Mouse (Mus musculus) layer of hippocampus, adult 8-10 months (tissue): Measurements from ENCODE around the gene Vcan. TPM values are rescaled to one million over a fixed set of nuclear protein-coding genes. Genes with fewer than 3 reads are reported as not detected.
"Not testable (repeated sequence)": the region's sequence is repeated elsewhere in the genome, so short reads cannot be mapped to it uniquely, and the experiment has no call there.

Experiments
- DNase-seq, 2 experiments: peaks; one replicate each; pipeline ENCODE4 v3.0.0; 2022; ENCODE audit warnings: low spot score in 2 of 2
- total RNA-seq, 4 experiments: library from RNA; stranded (reverse); gene quantifications; 2 replicates each; pipeline ENCODE4 v1.2.4; 2022

Vcan gene
- total RNA-seq = 10 to 100 TPM; 15.6 to 17.8 (median 16.7) TPM

DNA sequence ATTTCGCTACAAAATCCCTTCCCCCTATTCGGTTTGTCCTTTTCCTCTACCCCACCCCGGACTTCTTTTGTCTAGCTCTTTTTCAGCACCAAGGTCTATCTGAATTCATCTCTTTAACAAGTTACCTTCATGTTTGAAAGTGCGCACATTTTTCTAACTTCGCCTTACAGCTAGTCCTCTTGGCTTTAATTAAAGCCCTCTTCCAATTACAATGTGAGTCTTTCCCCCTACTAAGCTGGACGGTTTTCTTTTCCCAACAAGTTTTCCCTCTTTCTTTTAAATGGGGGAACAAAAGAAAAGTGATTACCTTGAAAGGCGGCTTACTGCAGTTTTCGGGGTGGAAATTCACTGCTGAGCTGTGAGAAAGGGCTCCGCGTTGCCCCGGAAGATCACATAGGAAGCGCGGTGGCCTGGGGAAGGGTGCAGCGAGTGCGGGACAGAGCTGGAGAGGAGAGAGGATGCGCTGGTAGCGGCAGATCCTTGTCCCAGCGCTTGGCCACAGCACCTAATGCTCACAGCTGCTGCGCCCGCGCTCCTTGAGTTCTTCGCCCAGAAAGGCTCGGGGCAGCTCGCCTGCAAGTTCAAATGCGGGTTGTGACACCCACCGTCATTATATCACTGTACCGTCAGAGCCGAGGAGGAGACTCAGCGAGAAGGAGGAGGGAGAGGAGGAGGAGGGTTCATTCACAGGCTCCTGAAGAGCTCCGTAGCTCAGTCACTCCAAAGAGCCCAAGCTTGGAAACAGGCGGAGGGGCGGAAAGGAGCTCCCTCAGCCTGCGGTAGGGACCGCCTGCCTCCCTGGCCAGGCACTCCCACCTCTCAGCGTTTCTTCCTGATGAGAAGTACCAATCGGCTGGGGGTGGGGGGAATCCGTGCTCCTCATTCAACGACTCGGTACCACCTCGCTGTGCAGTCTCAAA is at the start of gene Vcan:
TSS of gene Vcan (minus strand) at position 744 of the 920 bp plus-strand sequence.
- peak in 1 of 2 experiments; percentile 12 for DNase-seq

DNA sequence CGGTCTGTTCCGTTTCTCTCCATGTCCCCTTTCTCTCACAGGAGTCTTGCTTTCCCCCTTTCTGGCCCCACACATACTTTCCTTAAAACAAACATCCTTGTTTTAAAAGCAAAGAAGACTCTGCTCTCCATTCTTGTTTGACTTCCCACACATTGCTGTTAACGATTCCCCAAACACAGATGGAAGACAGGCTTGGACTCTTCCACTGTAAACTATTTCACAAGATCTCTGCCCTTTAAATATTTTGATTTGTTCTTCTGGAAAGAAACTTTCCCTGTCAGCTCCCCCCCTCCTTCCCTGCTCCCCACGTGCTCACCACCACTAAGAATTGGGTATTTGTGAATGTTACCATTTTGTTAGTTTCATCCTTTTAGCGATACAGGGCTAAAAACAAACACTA is 49.2 kb upstream of the Vcan start:
- DNase-seq = no peak

DNA sequence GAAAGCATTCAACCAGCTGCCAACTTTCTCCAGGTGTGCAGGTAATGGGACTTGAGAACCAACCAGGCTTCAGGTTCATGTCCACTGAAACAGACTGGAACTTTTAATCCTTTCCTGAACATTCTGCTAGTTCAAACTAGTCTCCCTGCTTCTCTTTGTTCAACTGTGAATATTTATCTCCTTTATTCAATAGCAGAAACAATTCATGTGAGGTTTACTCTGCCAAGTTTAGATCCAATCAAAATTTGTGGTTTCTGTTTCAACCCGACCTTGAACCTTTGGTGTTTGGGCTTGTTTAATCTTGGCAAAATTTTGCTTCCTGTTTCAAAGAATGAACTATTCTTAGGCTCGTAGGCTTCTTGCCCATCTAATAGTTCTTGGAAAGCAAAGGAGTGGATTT is 40.6 kb upstream of the Vcan start:
- DNase-seq = no peak

DNA sequence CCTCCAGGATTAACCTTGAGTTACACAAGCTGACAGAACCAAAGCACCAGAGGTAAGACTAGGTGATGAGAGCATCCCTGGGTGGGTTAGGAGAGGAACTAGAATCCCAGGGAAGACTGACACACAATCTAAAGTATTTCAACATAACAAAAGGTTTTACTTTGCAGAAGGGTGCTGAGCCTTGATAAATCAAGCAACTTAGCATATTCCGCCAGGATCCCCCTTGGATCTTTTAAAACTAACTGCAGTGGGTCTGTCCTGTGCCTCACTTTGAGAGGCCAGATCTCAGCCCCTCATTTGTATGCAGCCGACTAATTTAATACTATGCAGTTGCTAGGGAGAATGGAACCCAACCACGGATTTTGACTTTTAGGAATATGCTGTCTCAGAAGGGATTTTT is 38.0 kb upstream of the Vcan start:
- no peak for DNase-seq

DNA sequence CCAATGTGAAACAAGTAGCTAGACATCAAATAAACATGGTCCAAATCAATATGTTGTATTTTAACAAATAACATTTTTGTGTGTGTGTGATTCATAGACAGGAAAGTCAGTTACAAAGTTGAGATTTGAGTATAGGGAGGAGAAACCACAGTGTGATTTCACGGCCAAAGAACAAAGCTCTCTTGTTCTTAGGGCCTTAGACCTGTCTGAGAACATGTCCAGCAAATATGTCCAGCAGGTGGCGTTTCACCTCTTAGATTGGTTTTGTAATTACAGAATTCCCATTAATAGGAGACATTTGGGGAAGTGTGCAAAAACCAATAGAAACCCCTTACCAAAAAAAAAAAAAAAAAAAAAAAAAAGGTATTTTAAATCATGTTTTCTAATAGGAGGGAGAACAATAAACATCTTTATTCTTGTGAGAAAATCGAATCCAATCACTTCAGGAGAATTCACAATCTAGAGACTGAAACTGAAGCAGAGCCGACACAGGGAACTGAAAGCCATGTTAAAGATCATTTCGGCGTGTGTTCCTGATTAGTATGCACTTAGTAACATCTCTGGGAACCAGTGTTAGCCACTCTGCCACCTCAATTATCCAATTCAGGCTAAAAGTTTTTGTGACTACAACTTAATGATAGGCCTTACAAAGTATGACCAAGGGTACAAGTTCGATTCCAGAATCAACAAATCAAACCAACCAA is 37.1 kb upstream of the Vcan start:
- DNase-seq = peak; percentile 30 to 70

DNA sequence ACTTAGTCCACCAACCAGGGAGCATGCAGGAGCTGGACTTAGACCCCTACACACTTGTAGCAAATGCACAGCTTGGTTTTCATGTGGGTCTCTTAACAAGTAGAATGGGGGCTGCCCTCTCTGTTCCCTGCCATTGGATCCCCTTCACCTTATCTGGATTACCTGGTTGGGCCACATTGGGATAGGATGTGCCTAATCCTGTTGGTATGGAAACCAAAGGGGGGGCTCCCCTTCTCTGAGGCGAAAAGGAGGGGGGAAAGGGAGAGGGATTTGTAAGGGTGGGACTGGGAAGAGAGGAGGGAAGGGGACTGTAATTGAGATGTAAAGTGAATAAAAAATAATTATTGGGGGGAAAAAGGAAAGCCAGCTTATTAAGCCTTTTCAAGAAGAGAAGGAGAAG is 35.5 kb upstream of the Vcan start:
- DNase-seq = no peak

DNA sequence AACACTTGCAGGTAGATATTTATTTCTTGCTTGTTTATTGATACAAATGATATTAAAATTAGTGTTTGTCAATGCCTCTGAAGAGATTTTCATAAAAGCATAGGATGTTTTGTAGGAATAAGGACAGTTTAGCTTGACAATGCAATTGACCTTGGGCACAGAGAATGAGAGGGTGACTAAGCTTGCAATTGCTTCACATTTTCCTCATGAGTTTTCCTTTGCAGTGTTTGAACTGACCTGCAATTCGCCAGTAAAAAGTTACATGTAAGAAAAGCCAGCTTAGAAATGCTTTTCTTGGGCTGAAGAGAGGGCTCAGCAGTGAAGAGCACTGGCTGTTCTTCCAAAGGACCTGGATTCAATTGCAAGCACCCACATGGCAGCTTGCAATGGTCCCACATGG is 34.8 kb upstream of the Vcan start:
- DNase-seq = no peak

DNA sequence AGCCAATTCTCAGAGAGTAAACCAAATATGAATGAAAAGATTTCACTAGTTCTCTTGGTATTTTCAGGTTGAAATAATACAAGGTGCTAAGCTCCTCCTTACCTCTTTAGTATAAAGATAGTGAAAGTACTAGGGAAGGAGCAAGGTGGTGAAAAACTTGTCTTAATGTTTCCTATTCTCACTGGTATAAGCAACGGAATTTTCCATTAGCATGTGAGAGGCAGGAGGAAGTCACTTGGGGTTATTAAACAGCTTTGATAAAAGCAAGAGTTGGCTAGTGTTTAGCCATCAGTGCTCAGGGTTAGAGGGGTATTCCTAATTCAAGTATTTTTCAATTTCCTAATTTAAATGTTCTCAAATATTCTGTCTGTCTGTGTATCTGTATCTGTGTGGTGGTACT is 24.2 kb upstream of the Vcan start:
- DNase-seq = no peak

DNA sequence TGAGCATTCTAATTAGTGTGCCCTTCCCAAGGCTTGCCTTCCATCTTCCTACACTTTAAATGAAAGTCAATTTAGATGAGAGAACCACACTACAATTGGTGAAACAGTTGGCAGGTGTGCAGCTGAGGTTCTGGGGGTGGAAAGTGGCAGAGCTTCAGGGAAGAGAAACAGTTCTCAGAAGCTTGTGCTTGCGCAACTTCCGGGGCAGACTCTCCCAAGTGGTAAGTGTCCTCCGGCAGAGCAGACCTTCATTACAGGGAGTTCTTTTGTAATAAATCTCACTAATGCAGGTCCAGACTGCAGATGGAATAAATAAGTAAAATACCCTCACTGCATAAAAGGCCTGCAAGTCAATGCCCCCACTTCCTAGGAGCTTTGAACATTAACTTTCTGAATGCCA is 23.7 kb upstream of the Vcan start:
- DNase-seq = no peak

DNA sequence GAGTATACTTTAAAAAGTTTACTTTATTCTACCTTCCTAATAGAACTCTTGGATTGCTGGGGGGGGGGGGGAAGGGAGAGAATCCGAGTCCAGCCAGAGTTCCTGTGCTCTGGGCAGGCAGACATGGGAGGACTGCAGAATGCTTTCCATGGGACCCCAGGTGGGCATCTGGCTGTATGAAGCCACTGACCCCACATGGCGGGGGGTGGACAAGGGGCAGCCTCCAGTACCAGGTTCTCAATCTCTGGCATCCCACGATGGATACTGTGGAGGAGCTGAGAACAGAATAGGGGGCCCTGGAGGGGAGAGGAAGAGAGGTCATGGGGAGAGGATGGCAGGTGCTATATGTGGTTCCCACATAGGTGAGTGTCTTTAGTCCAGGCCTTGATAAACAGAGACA is 20.0 kb upstream of the Vcan start:
- DNase-seq = no peak

DNA sequence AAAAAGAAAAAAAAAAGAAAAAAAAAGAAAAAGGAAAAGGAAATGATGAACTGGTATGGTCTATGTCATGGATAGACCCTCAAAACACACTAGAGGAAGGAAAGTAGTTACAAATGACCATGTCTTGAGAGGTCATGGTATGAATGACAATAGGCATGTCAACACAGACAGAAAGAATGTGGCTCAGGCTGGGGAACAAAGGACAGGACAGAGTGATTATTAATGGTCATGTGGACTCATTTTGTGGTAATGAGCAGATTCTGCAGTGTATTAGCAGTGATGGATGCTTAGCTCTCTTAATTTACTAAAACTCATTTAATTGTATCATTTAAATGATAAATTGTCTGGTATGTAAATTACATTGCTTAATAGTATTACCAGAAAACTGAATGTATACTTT is 14.0 kb upstream of the Vcan start:
- no peak for DNase-seq

DNA sequence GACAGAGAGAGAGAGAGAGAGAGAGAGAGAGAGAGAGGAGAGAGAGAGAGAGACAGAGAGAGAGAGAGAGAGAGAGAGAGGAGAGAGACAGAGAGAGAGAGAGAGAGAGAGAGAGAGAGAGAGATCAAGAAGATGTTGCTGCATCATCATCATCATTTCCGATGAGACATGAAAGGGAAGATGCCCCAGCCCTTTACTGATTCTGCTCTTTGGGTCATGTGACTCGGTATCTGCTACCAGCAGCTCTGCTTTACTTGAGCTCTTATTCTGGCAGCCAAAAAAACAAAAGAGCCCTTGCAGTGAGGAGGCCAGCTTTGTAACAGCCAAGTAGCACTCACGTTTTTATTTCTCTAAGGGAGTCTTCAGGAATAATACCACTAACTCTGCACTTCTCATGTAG is 8.3 kb upstream of the Vcan start:
- DNase-seq = not testable (repeated sequence)

DNA sequence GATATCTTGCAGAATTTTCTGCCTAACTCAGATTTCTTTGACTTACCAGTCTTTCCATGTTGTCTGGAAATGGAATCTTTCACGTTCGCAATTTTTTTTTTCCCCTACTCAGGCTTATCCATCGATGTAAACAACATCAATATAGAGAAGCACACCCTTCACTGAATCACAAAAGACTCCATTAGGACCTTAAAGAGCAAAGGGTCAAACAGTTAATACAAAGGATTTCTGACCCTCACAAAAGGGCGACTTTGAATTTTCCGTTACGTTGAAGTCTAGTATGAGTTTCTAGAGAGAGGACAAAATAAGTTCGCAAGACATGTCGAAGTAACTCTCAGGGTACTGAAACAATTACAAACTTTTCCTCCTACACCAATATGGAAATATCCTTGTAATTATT is 892 bp upstream of the Vcan start:
- no peak for DNase-seq

DNA sequence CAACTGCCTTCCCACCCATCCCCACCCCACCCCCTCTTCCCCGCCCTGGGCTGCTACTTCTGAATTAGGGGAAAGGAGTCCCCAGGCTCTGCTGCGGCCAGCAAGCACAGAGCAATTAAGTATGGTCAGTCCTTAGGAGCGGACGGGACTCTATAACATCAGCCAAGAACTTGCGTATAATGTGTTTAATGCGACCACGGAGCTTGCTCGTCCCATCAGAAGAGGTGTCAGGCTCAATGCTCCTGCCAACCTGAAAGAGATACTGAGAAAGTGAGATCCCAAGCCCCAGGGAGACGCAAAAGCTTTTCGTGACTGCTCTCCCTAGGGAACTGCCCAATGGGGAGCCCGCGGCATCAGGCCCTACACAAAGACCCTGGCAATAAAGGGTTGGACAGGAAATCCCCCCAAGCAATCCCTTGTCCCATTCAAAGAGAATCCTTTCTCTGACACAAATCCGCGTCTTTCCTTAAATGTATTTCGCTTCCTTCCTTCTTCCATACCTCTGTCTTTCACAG is 434 bp upstream of the Vcan start:
- DNase-seq = no peak

DNA sequence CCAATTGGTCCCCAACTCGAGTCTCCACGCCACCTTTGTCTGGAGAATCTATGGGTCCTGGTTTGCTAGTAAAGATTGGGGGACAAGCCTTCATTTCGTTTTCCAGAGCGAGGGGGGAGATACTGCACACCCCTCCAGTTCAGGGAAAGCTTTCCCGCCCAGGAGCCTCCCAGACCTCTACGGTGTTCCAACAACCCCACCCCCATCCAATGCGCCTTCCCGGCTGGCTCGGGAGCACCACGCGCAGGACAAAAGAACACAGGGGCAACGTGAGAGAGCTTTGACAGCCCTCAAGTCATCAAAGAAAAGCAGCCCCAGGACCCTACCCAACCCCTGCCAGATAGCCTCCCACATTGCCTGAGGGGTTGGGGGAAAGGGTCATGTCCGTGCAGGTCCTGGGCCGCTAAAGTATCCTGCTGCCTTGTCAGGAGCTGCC is 1.2 kb downstream of the Vcan start:
- DNase-seq = no peak

DNA sequence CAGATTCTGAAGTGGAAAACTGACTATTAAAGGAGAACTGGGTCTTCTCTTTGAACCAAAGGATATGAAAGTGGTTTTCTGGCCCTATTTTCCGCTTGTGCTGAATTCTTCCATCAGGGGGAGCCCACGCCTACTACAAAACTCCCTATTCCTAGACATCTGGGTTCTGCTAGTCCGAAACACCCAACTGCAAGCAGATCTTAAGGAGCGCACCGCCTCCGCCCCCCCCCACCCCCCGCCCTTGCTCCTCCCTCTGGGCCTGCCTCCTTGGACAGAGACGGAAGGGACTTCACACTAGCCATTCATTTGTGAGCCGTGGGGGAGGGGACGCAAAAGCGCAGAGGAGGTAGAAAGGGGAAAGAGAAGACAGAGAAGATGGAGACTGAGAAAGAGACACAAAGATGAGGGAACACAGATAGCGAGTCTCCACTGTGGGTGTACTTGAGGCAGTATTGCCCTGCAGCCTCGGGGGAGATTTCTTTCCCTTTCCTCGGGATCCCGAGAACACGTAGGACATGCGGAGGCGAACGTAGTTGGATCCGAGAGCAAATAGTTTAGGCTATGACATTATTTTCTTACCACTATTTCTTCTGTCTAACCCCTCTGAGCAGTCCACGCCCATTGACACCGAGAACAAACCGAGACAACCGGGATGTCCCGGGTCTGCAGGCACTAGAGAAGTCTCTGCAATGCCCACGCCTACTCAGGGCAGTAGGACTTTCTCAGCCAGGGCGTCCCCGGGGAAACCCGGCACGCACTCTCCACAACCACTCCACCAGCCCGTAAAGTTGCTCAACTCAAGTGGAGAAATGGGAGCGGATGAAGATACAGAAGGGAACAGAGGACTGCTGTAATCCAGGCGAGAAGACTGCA is 1.8 kb downstream of the Vcan start:
- peak; percentile 60 to 68 for DNase-seq

DNA sequence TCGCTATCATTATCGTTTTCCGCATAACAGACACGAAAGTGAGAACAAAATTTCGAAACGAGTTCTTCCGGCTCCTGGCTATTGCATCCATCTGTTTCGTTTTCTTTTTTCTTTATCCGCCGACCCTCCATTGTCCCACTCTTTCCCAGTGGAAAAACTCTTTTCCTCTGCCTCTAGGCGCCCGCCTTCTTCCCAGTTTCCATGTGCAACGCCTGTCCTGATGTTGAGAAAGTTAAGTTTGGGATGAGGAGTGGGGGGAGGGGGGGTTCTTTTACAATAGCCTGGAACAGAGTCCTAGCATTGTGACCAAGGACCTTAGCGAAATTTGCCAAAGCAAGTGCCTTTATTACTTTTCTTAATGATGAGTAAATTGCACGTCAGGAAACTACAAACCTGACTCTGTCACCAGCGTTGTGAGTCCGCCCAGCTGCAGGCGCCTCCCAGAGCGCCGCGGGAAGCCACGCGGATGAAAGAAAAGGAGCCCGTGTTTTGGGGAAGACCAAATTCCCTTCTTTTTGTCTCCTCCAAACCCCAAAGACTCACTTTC is 2.5 kb downstream of the Vcan start:
- DNase-seq = no peak

DNA sequence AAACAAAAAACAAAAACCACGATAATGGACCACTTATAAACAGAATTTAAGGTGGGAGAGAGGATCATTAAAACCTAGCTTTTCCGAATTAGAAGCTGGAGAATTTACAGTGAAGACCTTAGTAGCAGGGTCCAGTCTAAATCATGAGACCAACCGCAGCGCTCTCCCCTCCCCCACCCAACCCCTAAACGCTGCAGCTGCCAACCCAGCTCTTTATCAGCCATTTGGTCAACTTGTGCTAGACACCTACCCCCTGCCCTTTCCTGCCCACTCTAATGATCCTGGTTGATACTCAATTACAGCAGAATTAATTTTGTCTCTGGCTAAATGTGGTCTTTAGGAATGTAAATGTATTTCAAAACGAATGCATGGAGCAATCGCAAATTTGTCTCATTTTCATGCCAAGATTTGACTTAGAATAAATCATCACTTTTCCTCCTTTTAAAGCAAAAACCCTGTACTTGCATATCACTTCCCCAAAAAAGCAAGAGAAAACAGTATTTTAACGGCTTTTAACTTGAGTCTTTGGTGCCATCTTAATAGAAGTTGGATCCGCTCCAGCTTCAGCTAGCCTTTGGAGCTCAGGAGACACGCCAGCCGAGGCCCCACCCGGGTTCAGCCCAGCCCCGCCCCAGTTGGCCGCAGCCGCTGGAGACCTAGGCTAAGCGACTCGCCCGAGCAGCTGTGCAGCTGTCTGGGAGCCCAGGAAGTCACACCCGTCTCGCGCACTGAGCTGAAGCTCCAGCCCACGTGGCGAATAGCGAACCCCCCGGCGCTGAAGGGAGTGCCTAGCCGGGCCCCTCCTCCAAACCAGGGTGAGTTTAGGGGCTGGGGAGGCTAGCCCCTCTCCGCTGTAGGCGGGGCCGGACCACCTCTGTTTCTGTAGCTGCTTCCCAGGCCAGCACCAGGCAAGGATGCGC is 3.3 kb downstream of the Vcan start:
- peak; percentile 31 to 34 for DNase-seq

DNA sequence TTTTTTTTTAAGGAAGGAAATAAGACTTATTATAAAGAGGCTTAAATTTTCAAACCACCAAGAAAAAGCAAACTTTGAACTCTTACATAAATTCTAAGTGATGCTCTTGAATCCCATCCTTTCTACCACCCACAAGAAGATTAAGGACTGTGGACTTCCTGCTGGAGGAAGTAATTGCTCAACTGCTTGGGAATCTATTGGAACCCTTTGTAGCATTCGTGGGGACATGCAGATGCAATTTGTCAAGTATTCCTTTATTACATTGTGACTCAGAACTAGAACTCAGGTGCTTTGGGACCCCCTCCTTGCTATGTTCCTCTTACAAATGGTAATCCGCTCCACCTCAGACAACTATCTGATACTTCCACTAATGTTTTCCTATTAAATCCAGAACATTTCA is 4.0 kb downstream of the Vcan start:
- DNase-seq = no peak

DNA sequence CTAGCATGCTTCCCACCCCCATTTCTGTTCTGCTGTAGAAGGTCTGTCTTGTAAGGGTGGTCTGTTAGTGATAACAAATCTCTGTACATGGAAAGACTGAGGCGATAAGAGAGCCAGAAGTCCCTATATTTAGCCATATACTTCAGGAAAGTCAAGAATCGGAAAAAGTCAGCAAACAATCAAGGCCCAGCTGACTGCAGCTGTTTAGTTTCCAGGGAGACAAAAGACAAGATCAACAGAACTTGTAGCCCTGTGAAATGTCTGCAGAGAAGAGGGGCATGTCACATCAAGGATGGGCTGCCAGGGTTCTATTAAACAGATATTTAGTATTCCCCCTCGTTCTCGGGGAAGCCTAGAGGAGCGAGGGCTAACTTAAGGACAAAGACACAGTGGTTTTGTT is 7.2 kb downstream of the Vcan start:
- DNase-seq = no peak
